Mouse (Mus musculus) adrenal gland, adult 8-10 months (tissue): ENCODE data around the gene 4933407L21Rik. TPM values are rescaled to one million over a fixed set of nuclear protein-coding genes. Genes with fewer than 3 reads are reported as not detected.

ENCODE experiments used
- DNase-seq: peaks from one replicate; pipeline ENCODE4 v3.0.0; 2022
- total RNA-seq, 4 experiments: library from RNA; stranded (reverse); gene quantifications; 2 replicates each; pipeline ENCODE4 v1.2.4; 2022

The 4933407L21Rik gene
- 1 to 10 TPM in 1 of 4 experiments, under 1 TPM in 1, not detected in 2; 0.30 to 1.3 TPM for total RNA-seq

- DNase-seq = no peak
Measured at GRCm38 (mm10) chr1:85928057-85928687, at the start of gene 4933407L21Rik. 4933407L21Rik (plus strand) TSS chr1:85928483.

GRCm38 (mm10) chr1:85882003-85882402, 46.3 kb upstream of the 4933407L21Rik start:
- DNase-seq = no peak

DNA sequence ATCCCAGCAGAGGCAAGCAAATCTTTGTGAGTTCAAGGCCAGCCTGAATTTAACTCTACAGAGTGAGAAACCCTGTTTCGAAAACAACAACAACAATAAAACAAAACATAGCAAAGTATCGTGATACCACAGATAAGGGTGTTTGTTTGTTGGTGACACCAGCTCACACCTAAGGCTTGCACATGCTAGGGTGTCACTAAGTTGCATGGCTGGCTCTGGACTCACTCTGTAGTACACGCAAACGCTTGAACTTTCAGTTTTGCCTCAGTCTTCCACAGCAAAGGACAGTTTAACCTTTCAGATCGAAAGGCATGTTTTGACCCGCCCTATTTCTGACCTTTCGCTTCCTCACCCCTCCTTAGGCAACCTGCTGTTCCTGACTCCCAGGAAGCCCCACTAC, 41.1 kb upstream of the 4933407L21Rik start:
- DNase-seq = no peak

GRCm38 (mm10) chr1:85894231-85894747, 34.0 kb upstream of the 4933407L21Rik start, which contains the start of gene Itm2c:
Itm2c (plus strand) TSS chr1:85894281.
- DNase-seq = peak; percentile 88

GRCm38 (mm10) chr1:85894748-85895360, 33.4 kb upstream of the 4933407L21Rik start:
- DNase-seq = no peak

DNA sequence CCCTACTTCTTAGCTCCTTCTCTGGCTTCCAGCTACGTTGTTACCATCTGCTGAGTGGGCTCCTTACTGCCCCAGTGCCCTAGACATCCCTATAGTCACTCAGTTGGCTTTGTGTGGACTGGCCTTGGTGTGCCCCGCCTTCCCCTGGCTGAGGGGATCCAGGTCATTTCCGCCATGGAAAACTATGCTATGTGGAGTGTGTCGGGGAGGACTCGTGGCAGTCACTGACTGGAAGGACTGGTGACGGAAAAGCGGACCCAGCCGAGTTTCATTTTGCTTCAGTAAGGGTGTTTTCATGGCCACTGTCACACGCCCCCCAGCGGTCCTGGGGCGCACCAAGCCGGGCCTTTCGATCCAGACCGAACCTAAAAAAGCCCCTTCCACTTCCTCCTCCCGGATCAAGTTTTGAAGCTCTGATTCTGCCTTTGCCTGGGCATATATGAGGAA, 32.9 kb upstream of the 4933407L21Rik start:
- peak; percentile 77 for DNase-seq

- DNase-seq = no peak
Measured at GRCm38 (mm10) chr1:85896110-85896509, 32.2 kb upstream of the 4933407L21Rik start.

DNA sequence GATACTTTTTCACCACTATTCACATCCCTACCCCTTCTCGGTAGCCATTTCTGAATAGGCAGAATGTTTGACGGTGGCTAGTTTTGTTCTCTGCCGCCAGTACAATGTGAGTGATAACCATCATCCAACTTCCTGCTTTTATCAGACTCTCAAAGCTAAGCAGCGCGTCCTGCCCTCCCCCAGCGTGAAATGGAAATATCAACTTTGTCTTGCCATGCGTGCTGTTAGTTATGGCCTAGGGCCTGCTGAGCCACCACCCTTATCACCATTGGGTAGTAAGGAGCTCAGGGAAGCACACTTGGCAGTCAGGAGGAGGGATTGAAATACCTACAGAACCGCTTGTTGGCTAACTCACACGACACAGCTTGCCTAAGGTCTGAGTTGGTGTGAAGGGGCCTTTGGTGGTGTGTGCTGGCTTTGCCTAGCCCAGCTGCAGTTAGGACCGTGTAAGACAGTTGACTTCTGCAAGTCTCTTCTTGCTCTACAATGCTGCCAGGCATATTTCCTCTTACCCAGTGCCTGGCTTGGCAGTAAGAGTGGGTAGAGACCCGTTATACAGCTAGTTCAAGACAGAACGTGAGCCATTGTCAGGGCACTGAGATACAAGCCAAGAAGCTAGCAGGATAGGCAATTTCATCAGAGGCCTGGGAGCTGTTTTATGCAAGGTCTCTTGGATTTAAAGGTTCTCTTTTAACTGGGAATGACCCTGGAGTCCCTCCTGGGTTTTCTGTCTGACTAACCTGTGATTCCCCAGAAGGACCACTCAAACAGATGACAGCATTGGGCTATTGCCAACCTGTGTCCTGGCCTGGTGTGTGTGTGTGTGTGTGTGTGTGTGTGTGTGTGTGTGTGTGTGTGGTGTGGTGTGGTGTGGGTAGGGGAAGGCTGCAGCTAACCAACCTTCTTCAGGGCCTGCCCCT, 31.2 kb upstream of the 4933407L21Rik start:
- DNase-seq = no peak

DNA sequence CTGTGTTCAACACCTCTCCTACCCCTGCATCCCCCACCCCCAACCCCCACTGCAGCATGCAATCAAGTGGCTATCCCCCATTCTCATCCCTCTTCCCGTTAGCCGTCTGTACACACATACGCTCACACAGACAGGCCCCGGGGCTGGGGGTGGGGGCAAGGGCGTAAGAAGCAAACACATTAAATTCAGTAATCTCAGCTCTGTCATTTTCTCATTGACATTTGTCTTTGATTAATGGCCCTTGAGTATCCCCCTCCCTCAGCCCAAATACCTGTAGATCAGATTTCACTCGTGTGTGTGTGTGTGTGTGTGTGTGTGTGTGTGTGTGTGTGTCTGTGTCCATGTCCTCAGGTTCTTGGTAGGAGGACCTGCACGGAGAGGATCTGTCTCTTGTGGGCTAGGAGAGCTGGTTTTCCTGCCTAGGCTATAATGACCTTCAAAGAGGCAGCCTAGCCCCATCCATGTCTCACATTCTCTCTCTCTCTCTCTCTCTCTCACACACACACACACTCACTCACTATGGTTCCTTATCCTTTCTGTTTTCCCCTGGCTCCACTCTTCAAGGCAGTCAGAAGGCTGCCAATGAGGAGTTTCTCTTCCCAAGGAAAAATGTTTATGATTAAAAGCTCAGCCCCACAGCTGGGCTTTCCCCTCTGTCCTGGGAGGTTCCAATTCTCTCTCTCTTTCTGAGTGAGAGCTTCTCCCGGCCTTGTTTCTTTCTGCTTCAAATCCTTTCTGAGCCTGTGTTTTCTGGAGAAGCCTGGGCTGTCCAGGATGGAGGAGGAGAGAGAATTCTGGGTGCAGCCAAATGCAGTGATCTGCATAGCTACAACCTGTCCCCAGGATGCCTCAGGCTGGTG, 30.2 kb upstream of the 4933407L21Rik start:
- no peak for DNase-seq

DNA sequence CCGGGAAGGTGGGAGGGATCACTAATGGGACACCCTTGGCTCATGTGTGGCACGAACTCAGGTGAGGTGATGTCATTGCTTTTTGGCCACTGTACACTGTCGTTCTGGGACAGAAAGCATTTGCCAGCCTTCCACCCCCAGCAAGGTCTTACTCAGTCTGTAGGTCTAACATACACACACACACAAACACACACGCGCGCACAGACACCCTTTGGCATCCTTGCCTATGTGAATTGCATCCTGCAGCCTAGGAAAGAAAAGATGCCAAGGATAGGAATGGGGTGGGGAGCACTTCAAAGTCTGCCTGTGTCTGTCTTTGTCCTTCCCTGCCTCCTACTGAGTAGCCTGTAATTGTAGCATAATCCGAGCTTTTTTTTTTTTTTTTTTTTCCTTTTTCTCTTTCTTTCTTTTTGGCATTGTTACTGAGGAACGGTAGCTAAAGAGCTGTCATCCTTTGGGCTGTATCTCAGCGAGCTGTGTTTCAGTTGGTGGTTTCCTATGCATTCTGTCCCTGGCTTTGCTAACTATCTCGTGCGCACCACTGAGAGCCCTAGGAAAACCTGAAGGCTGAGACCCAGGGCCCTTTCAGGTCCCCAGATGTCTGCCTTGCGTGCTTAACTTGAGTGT, 29.4 kb upstream of the 4933407L21Rik start:
- DNase-seq = no peak

DNA sequence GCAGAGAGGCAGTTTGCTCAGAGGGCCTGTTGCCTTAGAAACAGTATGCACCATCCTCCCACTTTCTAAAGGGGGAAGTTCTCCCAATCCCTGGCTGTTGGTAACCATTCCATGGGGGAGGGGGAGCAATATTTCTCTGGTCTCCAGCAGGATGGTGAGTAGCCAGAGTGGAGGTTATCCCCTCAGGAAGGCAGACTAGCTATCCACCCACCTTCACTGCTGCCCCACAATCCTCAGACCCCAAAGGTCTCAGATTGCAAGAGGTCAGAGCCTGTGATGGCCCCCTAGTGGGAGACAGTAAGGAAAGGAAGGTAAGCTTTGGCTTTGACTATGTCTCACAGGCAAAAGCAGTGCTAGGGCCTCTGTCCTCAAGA, 28.9 kb upstream of the 4933407L21Rik start:
- DNase-seq = no peak

GRCm38 (mm10) chr1:85900521-85901333, 27.6 kb upstream of the 4933407L21Rik start:
- DNase-seq = no peak

DNA sequence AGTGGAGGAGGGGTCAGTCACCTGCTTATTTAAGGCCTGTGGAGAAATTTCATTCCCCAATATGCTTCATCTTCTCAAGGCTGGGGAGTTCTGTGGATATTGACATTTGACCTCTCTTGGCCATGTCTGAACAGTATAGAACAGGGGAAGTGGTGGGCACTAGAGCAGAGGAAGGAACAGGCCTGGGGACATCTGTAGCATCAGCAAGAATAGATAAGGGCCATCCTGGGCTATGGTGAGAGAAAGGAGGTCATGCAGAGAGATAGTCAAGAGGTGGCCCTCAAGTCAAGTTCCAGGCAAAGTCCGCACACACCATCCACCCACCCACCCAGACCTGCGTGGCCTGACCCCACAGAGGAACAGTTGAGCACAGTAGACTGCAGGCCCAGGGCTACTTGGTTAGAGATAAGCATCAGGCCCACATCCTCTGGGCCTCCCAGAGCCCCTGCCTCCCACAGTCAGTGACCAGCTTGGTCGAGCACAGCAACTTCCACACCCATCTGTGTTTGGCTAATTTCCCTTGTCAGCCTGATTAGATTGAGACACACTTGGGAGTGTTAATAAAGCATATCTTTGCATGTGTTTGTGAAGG, 26.7 kb upstream of the 4933407L21Rik start:
- DNase-seq = no peak

DNA sequence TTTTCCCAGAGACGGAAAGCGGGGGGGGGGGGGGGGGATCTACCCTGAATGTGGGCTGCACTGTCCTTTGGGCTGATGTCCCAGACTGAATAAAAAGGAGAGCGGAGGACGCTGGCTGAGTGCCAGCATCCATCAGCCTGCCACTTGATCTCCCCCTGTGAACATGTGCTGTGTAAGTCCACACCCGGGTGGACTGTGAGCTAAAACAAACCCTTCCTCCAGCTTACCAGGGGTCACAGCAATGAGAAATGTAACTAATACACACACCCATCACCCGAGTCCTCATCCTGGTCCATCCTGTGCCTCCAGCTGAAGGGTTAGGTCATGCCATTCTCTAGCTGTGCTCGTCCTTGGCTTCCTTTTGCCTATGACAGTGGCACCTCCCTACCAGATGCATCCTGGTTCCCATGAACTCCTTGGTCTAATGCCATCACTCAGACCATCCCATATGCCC, 26.1 kb upstream of the 4933407L21Rik start:
- DNase-seq = no peak

DNA sequence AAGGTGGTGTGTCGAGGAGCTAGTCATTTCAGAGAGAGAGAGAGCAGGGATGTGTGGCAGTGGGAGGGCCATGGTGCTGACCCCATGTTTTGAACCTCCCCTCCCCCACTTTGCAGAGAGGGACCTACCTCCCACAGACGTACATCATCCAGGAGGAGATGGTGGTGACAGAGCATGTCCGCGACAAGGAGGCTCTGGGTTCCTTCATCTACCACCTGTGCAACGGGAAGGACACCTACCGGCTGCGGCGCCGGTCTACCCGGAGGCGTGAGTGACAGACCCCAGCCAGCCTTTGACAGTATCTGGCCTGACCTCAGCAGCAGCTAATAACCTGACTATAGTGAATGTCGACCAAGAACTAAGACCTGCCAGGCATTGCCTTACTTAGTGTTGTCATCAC, 21.4 kb upstream of the 4933407L21Rik start:
- no peak for DNase-seq

GRCm38 (mm10) chr1:85908754-85909590, 19.3 kb upstream of the 4933407L21Rik start:
- peak; percentile 56 for DNase-seq

GRCm38 (mm10) chr1:85913078-85913755, 15.1 kb upstream of the 4933407L21Rik start:
- no peak for DNase-seq

- no peak for DNase-seq
Measured at GRCm38 (mm10) chr1:85915890-85916289, 12.4 kb upstream of the 4933407L21Rik start.
